Mouse (Mus musculus) cerebellum, adult 9-10 months (tissue): ENCODE measurements around the gene Gm4969.

Experiments
- DNase-seq: peaks from one replicate; pipeline ENCODE4 v3.0.0; 2022

Gene Gm4969

GRCm38 (mm10) chr7:19067063-19067462 is 51.1 kb downstream of the Gm4969 start:
- DNase-seq: no peak

- DNase-seq: no peak
Observed at GRCm38 (mm10) chr7:19065896-19066295, 52.3 kb downstream of the Gm4969 start.

GRCm38 (mm10) chr7:19057405-19057804 is 60.8 kb downstream of the Gm4969 start:
- DNase-seq: no peak

- DNase-seq: no peak
Observed at GRCm38 (mm10) chr7:19055108-19055507, 63.1 kb downstream of the Gm4969 start.

- DNase-seq: no peak
Observed at GRCm38 (mm10) chr7:19054777-19055076, 63.4 kb downstream of the Gm4969 start.

- no peak for DNase-seq
Observed at GRCm38 (mm10) chr7:19054047-19054776, 64.0 kb downstream of the Gm4969 start, which contains the start of gene Rsph6a. TSS of gene Rsph6a (plus strand) at chr7:19054690.

- no peak for DNase-seq
Observed at GRCm38 (mm10) chr7:19053136-19053532, 65.0 kb downstream of the Gm4969 start.

- no peak for DNase-seq
Observed at GRCm38 (mm10) chr7:19052345-19053135, 65.6 kb downstream of the Gm4969 start.

GRCm38 (mm10) chr7:19051161-19051560 is 67.0 kb downstream of the Gm4969 start:
- no peak for DNase-seq

GRCm38 (mm10) chr7:19050172-19050571 is 68.0 kb downstream of the Gm4969 start:
- DNase-seq: no peak

GRCm38 (mm10) chr7:19049252-19049651 is 68.9 kb downstream of the Gm4969 start:
- DNase-seq: no peak
